Mouse (Mus musculus) kidney, postnatal 4 days (tissue): ENCODE results near the gene Cct8.

Experiments used
- DNase-seq, 2 experiments: peaks; one replicate each; pipeline ENCODE4 v3.0.0; 2021; ENCODE audit warnings: mixed read lengths in 2 of 2

Cct8 gene

DNA sequence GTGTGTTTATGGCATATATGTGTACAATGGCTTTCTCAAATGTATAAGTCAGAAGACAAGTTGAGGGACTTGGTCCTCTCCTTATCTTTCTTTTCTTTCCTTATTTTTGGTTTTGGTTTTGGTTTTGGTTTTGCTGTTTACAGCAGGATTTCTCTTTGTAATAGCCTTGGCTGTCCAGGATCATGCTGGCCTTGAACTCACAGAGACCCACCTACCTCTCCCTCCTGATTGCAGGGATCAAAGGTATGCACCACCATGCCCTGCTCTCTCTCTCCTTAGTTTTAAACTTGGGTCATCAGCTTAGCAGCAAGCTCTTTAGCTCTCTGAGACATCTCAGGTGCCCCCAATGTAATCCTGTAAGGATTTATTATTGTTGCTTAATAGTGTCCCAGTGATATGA lies 50.6 kb downstream of the Cct8 start:
- no peak for DNase-seq

- no peak for DNase-seq
Observed at GRCm38 (mm10) chr16:87444071-87444470, 51.6 kb downstream of the Cct8 start.

DNA sequence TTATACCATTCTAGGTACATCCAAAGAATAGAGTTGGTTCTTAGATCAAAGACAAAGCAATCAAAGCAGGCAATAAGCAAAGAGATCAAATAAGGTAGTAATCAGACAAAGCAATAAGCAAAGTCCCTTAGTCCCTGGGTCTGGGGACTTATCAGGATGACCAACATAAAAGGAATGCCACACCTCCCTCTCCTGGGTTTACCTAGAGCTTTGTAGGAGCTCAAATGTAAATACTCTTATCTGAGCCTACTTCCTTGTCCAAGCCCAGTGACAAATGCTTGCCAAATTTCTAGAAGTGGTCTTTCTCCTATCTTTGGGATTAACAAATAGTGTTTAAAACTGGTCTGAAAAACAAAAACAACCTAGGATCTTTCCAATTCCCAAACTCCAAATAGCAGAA lies 52.4 kb downstream of the Cct8 start:
- DNase-seq: no peak

GRCm38 (mm10) chr16:87442291-87442690 lies 53.4 kb downstream of the Cct8 start:
- peak; percentile 45 to 61 for DNase-seq

DNA sequence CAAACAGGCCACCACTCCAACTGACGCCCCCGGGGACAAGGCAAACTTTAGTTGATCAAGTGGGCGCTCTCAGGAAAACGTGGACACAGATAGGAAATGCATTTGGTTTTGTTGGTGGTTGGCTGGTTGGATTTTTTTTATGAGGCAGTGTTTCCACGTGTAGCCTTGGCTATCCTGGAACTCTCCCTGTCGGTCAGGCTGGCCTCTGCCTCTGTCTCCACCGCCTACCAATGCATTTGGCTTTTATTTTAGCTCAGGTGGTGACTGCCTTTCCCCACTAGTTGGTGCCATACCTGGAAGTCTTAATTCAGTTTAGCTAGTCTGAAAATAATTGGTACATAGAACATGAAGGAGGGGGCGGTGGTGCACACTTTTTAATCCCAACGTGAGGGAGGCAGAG lies 54.6 kb downstream of the Cct8 start:
- peak; percentile 15 to 48 for DNase-seq

DNA sequence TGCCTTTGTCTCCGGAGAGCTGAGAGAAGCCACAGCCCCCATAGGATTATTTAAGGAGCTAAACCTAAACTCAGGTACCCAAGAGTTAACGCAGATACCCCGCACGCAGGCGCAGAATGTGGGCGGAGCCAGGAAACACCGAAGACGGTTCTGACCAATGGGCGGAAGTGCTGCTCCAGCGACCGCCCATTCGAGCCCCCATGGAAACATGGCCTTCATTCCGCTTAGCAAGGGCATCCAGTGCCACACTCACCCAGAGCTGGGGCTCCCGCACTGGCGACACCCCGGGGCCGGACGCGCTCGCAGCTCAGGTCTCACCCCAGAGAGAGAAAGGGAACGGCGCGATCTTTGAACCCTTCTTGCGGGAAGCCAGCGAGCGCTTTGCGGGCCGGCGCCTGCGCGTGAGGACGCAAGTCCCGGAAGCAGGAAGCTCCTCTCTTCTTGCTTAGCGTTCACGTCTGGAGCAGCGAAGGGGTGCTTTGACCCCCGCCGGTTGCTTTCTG lies 55.4 kb downstream of the Cct8 start, which contains the start of gene Rwdd2b:
TSS of gene Rwdd2b (minus strand) at position 390 of the 503 bp plus-strand sequence.
- DNase-seq: peak; percentile 95 to 97

- no peak for DNase-seq
Observed at GRCm38 (mm10) chr16:87438697-87439096, 57.0 kb downstream of the Cct8 start.

DNA sequence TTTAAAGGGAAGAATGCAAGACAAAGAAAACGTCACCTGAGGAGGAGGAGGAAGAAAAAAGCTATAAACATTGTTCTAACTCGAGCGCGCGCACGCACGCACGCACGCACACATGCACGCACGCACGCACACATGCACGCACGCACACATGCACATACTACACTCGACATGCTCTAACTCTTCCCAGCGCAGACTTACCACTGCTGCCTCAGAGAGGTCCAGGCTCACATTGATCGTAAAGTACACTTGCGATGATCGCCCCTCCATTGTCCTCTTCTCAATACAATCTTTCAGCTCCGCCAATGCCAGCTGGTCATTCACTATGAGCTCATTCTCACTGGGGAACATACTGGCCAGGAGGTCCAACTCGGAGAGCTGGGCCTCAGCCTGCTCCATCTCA lies 58.6 kb downstream of the Cct8 start:
- no peak for DNase-seq

DNA sequence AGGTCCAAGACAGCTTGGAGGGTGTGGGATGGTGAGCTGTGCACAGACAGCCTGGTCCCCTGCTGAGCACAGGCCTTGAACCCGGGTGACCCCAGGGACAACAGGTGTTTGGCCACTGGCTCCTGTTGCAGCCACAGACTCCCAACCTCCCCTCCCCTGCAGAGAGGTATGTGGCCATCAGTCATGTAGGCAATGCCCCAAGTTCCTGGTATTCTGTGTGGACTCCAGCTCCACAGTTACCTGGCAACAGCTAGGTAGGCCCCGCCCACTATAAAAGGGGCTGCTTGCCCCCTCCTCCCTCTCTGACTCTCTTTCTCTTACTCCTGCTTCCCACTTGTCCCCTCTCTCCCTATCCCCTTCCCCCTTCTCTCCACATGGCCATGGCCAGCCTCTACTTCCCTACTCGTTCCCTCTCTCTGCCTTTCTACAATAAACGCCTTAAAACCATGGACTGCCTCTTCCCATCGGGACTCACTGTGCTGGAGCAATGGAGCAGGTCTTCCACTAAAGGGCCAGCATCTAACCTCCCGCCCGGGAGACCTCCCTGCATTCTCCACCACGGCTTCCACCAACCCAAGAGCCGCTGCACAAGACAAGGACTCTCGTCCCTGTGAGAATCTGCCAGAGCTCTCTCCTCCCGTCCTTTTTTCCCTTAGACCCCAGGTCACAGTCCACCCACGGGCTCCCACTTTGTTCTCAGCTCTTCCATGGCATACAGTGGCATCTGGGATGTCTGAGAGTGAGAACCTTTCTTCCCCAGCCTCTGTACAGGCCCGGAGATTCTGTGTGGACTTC lies 60.1 kb downstream of the Cct8 start:
- DNase-seq: no peak

DNA sequence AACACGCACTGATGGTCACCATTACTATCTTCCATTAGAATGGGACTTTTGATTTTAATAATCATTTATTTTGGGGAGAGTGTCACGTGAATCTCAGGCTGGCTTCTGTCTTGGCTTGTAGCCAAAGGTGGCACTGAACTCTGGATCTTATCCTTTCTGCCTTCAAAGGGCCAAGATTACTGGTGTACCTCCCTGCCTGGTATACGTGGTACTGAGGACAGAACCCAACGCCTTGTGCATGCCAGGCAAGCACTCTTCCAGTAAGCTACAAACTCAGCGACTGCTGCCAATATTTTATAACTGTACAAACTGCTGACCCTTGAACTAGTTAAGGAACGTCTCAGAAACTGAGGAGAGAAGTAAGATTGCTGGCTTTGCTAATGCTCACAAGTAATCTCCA lies 60.7 kb downstream of the Cct8 start:
- DNase-seq: no peak

- DNase-seq: no peak
Observed at GRCm38 (mm10) chr16:87434266-87434665, 61.4 kb downstream of the Cct8 start.
